Mouse (Mus musculus) kidney, postnatal 25 days (tissue): ENCODE data around the gene Epb41l5.

ENCODE experiments used
- DNase-seq, 2 experiments: peaks; one replicate each; pipeline ENCODE4 v3.0.0; 2021; ENCODE audit warnings: mixed read lengths in 2 of 2

The Epb41l5 gene

DNA sequence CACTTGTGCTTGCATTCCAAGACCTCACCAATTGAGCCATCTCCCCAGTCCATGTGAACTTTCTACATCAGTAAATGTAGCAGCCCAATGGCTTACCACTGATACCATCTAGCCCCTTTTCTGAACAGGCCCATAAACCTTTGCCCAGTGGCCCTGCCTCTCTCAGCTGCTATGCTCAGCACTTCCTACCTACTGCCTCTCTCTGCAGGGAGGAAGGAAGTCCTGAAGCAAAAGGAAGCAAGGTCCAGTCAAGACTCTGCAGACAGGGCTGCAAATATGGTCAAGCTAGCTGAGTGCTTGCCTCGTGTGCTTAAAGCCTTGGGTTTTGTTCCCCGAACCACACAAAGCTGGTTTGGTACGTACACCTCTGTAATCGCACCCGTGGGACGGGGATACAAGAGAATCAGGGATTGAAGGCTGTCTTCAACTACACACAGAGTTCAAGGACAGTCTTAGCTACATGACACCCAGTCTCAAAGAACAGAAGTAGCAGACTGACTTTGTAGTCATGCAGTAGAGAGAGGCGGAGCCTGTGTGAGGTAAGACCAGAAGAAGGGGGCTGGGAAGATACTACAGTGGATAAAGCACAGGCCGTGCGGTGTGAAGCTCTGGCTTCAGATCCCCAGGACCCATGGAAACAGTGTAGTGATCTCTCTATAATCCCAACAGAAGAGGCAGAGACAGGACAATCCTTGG is 150.1 kb downstream of the Epb41l5 start:
- peak; percentile 35 to 72 for DNase-seq

GRCm38 (mm10) chr1:119497346-119498004 is 151.3 kb downstream of the Epb41l5 start:
- DNase-seq: no peak

DNA sequence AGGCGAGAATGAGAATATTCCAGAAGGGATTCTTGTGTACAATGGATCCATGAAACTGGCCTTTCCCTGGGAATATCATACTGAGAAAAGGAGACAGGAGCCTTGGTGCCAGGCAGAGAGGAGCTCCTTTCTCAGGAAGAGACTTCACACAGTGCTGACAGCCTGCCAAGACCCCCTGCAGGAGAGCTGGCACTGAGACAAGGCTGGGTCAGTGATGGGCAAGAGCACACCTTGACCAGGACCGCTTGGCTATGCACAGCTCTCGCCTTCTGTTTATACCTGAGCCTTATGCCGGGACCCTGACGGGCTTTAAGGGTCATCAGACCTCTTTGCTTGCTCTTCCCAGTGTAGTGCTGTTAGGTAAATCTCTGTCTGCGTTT is 153.4 kb downstream of the Epb41l5 start:
- peak; percentile 77 to 78 for DNase-seq
